ENCODE assay signal across 12 mouse cellular contexts in genomic region chr13:45306177-45306576, GRCm38 (mm10).
DNase-seq lines count a peak whose midpoint lies in the region.
"Had no signal": no experiment of that assay in that cellular context is flagged by ENCODE, and none has a peak within 500 bp of the region (broad histone marks: within the 10 kb centered on the region; RNA-seq: fewer than 3 reads in every experiment).

No protein-coding gene starts in this region.

- peak; percentile 33 for DNase-seq in WW6 (ENCODE audit: low read depth, low spot score)
- peak; percentile 9 for DNase-seq in embryo, embryonic 9.5 days (ENCODE audit: extremely low spot score)
- peak; percentile 71 for DNase-seq in forelimb bud, embryonic 11.5 days (ENCODE audit: low read depth, low spot score)
- DNase-seq in mesoderm, embryonic 11.5 days (ENCODE audit: low read depth, low spot score): peak; percentile 19
- DNase-seq in right cerebral cortex, postnatal 36 days (ENCODE audit: low spot score in 2 of 2): no peak
- DNase-seq in MN1 (ENCODE audit: low spot score): no peak
- DNase-seq in spleen, postnatal 14 days (ENCODE audit: low spot score in 2 of 2): no peak
- no peak for DNase-seq in thymus, postnatal 10 days (ENCODE audit: low spot score in 2 of 2)
- DNase-seq: adrenal gland, adult 2 months; cerebellum, adult 2 months; kidney, postnatal 4 days; liver, postnatal 0 days had no signal

Comparison
In these comparisons a context has a peak if more than half of its experiments do, and no peak if none do; other contexts are left out.
1. DNase-seq: peak in WW6 (single experiment), embryo, embryonic 9.5 days (single experiment), forelimb bud, embryonic 11.5 days (single experiment) and mesoderm, embryonic 11.5 days (single experiment); none in right cerebral cortex, postnatal 36 days (0 of 2), MN1 (single experiment), spleen, postnatal 14 days (0 of 2) and thymus, postnatal 10 days (0 of 2).